Mouse (Mus musculus): ENCODE results near the gene Apobec1. TPM values are rescaled to one million over a fixed set of nuclear protein-coding genes. Genes with fewer than 3 reads are reported as not detected.
"Not testable (repeated sequence)": the region's sequence is repeated elsewhere in the genome, so short reads cannot be mapped to it uniquely, and the experiment has no call there.

Gene Apobec1
- polyA plus RNA-seq, 1 experiment: not detected

GRCm38 (mm10) chr6:122599054-122599737 lies 3.0 kb downstream of the Apobec1 start:
- Histone ChIP-seq H3K4me1 (ENCODE audit: control insufficient read depth, insufficient read depth, low read length) (peaks cover 3% of the 10 kb centered on the region; the same call in 1 of the 2 replicates), H3K27ac (ENCODE audit: insufficient read depth, low read depth, low read length) (no peak overlapping the region), H3K4me3 (ENCODE audit: insufficient read depth, low read depth, low read length) (no peak overlapping the region)
- 92% methylated on average over 9 of the region's 9 CpGs for WGBS
- TF ChIP-seq POLR2A (IDR thresholded peaks at IDR 0.05; ENCODE audit: insufficient read depth, low read depth, low read length) (no peak), CTCF (IDR thresholded peaks at IDR 0.05; ENCODE audit: insufficient read depth, low read depth, low read length) (no peak)

GRCm38 (mm10) chr6:122598436-122598835 lies 3.8 kb downstream of the Apobec1 start:
- WGBS: 47% methylated on average over 6 of the region's 6 CpGs
- peaks cover 3% of the 10 kb centered on the region; the same call in 1 of the 2 replicates for H3K4me1 ChIP-seq (ENCODE audit: control insufficient read depth, insufficient read depth, low read length)
- TF ChIP-seq CTCF (IDR thresholded peaks at IDR 0.05; ENCODE audit: insufficient read depth, low read depth, low read length) (no peak), POLR2A (IDR thresholded peaks at IDR 0.05; ENCODE audit: insufficient read depth, low read depth, low read length) (no peak)
- no peak overlapping the region for H3K27ac ChIP-seq (ENCODE audit: insufficient read depth, low read depth, low read length)
- H3K4me3 ChIP-seq (ENCODE audit: insufficient read depth, low read depth, low read length): no peak overlapping the region

- 97% methylated on average over 4 of the region's 4 CpGs for WGBS
These were observed 4.2 kb downstream of the Apobec1 start for GRCm38 (mm10) chr6:122598014-122598413.

GRCm38 (mm10) chr6:122596608-122597007 lies 5.6 kb downstream of the Apobec1 start:
- H3K27ac ChIP-seq (ENCODE audit: insufficient read depth, low read depth, low read length): no peak overlapping the region
- no peak overlapping the region for H3K4me3 ChIP-seq (ENCODE audit: insufficient read depth, low read depth, low read length)
- no peaks in the 10 kb centered on the region for H3K4me1 ChIP-seq (ENCODE audit: control insufficient read depth, insufficient read depth, low read length)
- 92% methylated on average over 7 of the region's 7 CpGs for WGBS
- no peak for TF ChIP-seq POLR2A (IDR thresholded peaks at IDR 0.05; ENCODE audit: insufficient read depth, low read depth, low read length)
- no peak for TF ChIP-seq CTCF (IDR thresholded peaks at IDR 0.05; ENCODE audit: insufficient read depth, low read depth, low read length)

More at GRCm38 (mm10) chr6:122598014-122598413, 4.2 kb downstream of the Apobec1 start:
- Histone ChIP-seq H3K4me1 (ENCODE audit: control insufficient read depth, insufficient read depth, low read length) (peaks cover 3% of the 10 kb centered on the region; the same call in 1 of the 2 replicates), H3K27ac (ENCODE audit: insufficient read depth, low read depth, low read length) (no peak overlapping the region), H3K4me3 (ENCODE audit: insufficient read depth, low read depth, low read length) (no peak overlapping the region)
- TF ChIP-seq POLR2A (IDR thresholded peaks at IDR 0.05; ENCODE audit: insufficient read depth, low read depth, low read length) (no peak), CTCF (IDR thresholded peaks at IDR 0.05; ENCODE audit: insufficient read depth, low read depth, low read length) (no peak)

- H3K27ac ChIP-seq (ENCODE audit: insufficient read depth, low read depth, low read length): no peak overlapping the region
- 24% methylated on average over 7 of the region's 7 CpGs for WGBS
- H3K4me3 ChIP-seq (ENCODE audit: insufficient read depth, low read depth, low read length): no peak overlapping the region
- TF ChIP-seq POLR2A (IDR thresholded peaks at IDR 0.05; ENCODE audit: insufficient read depth, low read depth, low read length): no peak
- TF ChIP-seq CTCF (IDR thresholded peaks at IDR 0.05; ENCODE audit: insufficient read depth, low read depth, low read length): no peak
- no peaks in the 10 kb centered on the region for H3K4me1 ChIP-seq (ENCODE audit: control insufficient read depth, insufficient read depth, low read length)
These were observed 6.6 kb downstream of the Apobec1 start for GRCm38 (mm10) chr6:122595637-122596036.

- Histone ChIP-seq H3K27ac (ENCODE audit: insufficient read depth, low read depth, low read length) (no peak overlapping the region), H3K4me3 (ENCODE audit: insufficient read depth, low read depth, low read length) (no peak overlapping the region), H3K4me1 (ENCODE audit: control insufficient read depth, insufficient read depth, low read length) (no peaks in the 10 kb centered on the region)
- 89% methylated on average over 2 of the region's 2 CpGs for WGBS
- no peak for TF ChIP-seq CTCF (IDR thresholded peaks at IDR 0.05; ENCODE audit: insufficient read depth, low read depth, low read length)
- TF ChIP-seq POLR2A (IDR thresholded peaks at IDR 0.05; ENCODE audit: insufficient read depth, low read depth, low read length): no peak
These were observed 9.3 kb downstream of the Apobec1 start for GRCm38 (mm10) chr6:122592905-122593304.

- 78% methylated on average over 13 of the region's 13 CpGs for WGBS
- TF ChIP-seq POLR2A (IDR thresholded peaks at IDR 0.05; ENCODE audit: insufficient read depth, low read depth, low read length): no peak
- TF ChIP-seq CTCF (IDR thresholded peaks at IDR 0.05; ENCODE audit: insufficient read depth, low read depth, low read length): no peak
- no peak overlapping the region for H3K27ac ChIP-seq (ENCODE audit: insufficient read depth, low read depth, low read length)
- no peaks in the 10 kb centered on the region for H3K4me1 ChIP-seq (ENCODE audit: control insufficient read depth, insufficient read depth, low read length)
- no peak overlapping the region for H3K4me3 ChIP-seq (ENCODE audit: insufficient read depth, low read depth, low read length)
These were observed 11.1 kb downstream of the Apobec1 start for GRCm38 (mm10) chr6:122591027-122591758.

- Histone ChIP-seq H3K4me3 (ENCODE audit: insufficient read depth, low read depth, low read length) (no peak overlapping the region), H3K27ac (ENCODE audit: insufficient read depth, low read depth, low read length) (no peak overlapping the region), H3K4me1 (ENCODE audit: control insufficient read depth, insufficient read depth, low read length) (no peaks in the 10 kb centered on the region)
- WGBS: 83% methylated on average over 1 of the region's 1 CpGs
- no peak for TF ChIP-seq CTCF (IDR thresholded peaks at IDR 0.05; ENCODE audit: insufficient read depth, low read depth, low read length)
These were observed 23.2 kb downstream of the Apobec1 start for GRCm38 (mm10) chr6:122579086-122579485.

GRCm38 (mm10) chr6:122577030-122577429 lies 25.2 kb downstream of the Apobec1 start:
- Histone ChIP-seq H3K4me1 (ENCODE audit: control insufficient read depth, insufficient read depth, low read length) (no peaks in the 10 kb centered on the region), H3K4me3 (ENCODE audit: insufficient read depth, low read depth, low read length) (no peak overlapping the region), H3K27ac (ENCODE audit: insufficient read depth, low read depth, low read length) (no peak overlapping the region)
- 97% methylated on average over 3 of the region's 3 CpGs for WGBS
- no peak for TF ChIP-seq POLR2A (IDR thresholded peaks at IDR 0.05; ENCODE audit: insufficient read depth, low read depth, low read length)
- TF ChIP-seq CTCF (IDR thresholded peaks at IDR 0.05; ENCODE audit: insufficient read depth, low read depth, low read length): no peak

- 98% methylated on average over 1 of the region's 1 CpGs for WGBS
- not testable (repeated sequence) for H3K4me1 ChIP-seq (ENCODE audit: control insufficient read depth, insufficient read depth, low read length); H3K4me3 ChIP-seq (ENCODE audit: insufficient read depth, low read depth, low read length); H3K27ac ChIP-seq (ENCODE audit: insufficient read depth, low read depth, low read length)
These were observed 27.2 kb downstream of the Apobec1 start for GRCm38 (mm10) chr6:122575037-122575436.
